Mouse (Mus musculus) embryonic facial prominence, embryonic 15.5 days (tissue): ENCODE measurements around the gene Meis2. TPM values are rescaled to one million over a fixed set of nuclear protein-coding genes. Genes with fewer than 3 reads are reported as not detected.

Experiments
- ATAC-seq: fragments of 200-750 bp; cut with Nextera tagmentation; 2 replicates; pipeline ENCODE4 v1.8.0; 2017; ENCODE audit warnings: low read depth, moderate TSS enrichment; ENCODE audit not compliant: insufficient number of reproducible peaks, low FRiP score, low TSS enrichment
- H3K27ac ChIP-seq: fragments of 300-500 bp; sonication (generic); replicated peaks from 2 replicates; pipeline ENCODE4 v1.5.1; 2015; ENCODE audit warnings: mild to moderate bottlenecking, inconsistent platforms
- H3K27me3 ChIP-seq: fragments of 300-500 bp; sonication (generic); 2 replicates; pipeline ENCODE4 v1.6.1; 2015; ENCODE audit warnings: inconsistent platforms
- H3K36me3 ChIP-seq: fragments of 300-500 bp; sonication (generic); 2 replicates; pipeline ENCODE4 v1.6.1; 2015; ENCODE audit warnings: mild to moderate bottlenecking, inconsistent platforms
- H3K4me1 ChIP-seq: fragments of 300-500 bp; sonication (generic); 2 replicates; pipeline ENCODE4 v1.6.1; 2015; ENCODE audit warnings: inconsistent platforms
- H3K4me2 ChIP-seq: fragments of 300-500 bp; sonication (generic); replicated peaks from 2 replicates; pipeline ENCODE4 v1.6.1; 2015; ENCODE audit warnings: mild to moderate bottlenecking, inconsistent platforms
- H3K4me3 ChIP-seq: fragments of 300-500 bp; sonication (generic); replicated peaks from 2 replicates; pipeline ENCODE4 v1.5.1; 2015; ENCODE audit warnings: mild to moderate bottlenecking, inconsistent platforms
- H3K9ac ChIP-seq: fragments of 300-500 bp; sonication (generic); 2 replicates; pipeline ENCODE4 v1.6.1; 2015; ENCODE audit warnings: inconsistent platforms
- H3K9me3 ChIP-seq: fragments of 300-500 bp; sonication (generic); replicated peaks from 2 replicates; pipeline ENCODE4 v1.6.1; 2016; ENCODE audit warnings: inconsistent platforms
- WGBS: fragments of 180-500 bp; shearing (Covaris S2); methylation state at CpG from one replicate; pipeline ENCODE4 v1.1.7; 2015; 5-methylcytosine and 5-hydroxymethylcytosine counted together
- polyA plus RNA-seq: library from polyadenylated mRNA; unstranded; fragments of >200 nt; fragmentation: Nextera tagmentation; extraction: Ambion mirVana; gene quantifications from 2 replicates; pipeline ENCODE4 v1.2.1, GENCODE M21; 2015

Gene Meis2
- polyA plus RNA-seq, 1 experiment from 2014 or later: 33.4 TPM

DNA sequence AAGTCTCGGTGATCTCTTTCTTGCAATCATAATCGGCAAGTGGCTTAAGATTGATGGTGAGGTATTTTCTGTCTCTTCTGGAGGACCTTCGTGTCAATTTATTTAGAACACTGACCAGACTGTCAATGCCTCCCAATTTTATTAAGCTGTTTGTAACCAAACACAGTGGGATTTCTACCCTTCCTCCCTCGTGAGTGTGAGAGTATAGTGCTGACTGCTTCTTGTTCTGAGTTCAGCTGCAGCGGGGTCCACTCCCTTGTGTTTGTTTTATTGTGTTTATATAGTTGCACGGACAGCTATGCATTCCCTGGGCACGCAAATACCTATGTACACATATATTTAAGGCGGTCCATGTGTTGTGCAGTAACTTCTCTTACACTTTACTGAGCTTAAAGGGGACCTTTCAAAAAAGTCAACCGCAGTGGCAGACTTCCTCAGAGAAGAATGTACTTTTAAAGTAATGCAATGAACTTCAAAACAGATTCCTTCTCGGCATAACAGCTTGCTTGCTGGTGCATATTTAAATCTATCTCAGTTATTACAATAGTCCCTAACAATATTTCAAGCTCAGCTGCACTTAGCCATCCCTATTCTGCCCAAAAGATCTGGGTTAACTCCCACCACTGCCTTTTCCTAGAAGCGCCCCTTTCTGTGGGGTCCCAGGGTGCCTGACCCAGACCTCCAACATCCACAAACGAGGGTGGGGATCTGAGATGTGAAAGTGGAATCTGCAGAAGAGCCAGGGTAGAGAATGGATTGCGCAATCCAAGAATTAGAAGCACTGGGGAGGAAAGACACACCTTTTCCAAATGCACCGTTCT lies 211.4 kb downstream of the Meis2 start:
- H3K36me3 ChIP-seq: no peaks in the 10 kb centered on the region
- H3K4me3 ChIP-seq: peak overlapping the region; percentile 25
- no peak overlapping the region for H3K9ac ChIP-seq
- no peak overlapping the region for H3K27ac ChIP-seq
- peaks cover 21% of the 10 kb centered on the region for H3K4me1 ChIP-seq
- H3K4me2 ChIP-seq: peak overlapping the region; percentile 45; the same call in 1 of the 2 replicates
- no peaks in the 10 kb centered on the region for H3K9me3 ChIP-seq
- peaks cover 59% of the 10 kb centered on the region for H3K27me3 ChIP-seq
- ATAC-seq: no peak
- 12% methylated on average over 14 of the region's 14 CpGs for WGBS

DNA sequence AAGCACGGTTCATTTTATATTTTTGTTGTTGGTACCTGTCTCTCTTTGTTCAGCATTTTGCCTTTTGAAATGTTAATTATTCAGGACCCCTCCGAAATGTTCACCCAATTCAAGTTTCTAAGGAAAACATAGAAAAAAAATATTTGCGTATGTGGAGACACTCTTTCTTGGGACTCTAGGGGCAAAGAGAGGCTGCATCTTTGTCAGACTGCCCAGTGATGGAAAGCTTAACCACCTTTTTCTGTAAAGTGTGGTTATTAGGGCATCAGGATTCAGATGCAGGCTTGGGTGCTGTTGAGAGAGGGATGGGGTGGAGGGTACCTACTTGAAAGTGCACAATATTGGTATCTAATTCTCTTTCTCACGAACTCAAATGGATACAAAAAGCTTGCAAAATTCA lies 212.4 kb downstream of the Meis2 start:
- peaks cover 21% of the 10 kb centered on the region for H3K4me1 ChIP-seq
- peaks cover 52% of the 10 kb centered on the region for H3K27me3 ChIP-seq
- no peaks in the 10 kb centered on the region for H3K9me3 ChIP-seq
- H3K9ac ChIP-seq: no peak overlapping the region
- no peak overlapping the region for H3K27ac ChIP-seq
- H3K4me2 ChIP-seq: no peak overlapping the region
- no peak overlapping the region for H3K4me3 ChIP-seq
- 23% methylated on average over 4 of the region's 4 CpGs for WGBS
- ATAC-seq: no peak
- H3K36me3 ChIP-seq: no peaks in the 10 kb centered on the region

DNA sequence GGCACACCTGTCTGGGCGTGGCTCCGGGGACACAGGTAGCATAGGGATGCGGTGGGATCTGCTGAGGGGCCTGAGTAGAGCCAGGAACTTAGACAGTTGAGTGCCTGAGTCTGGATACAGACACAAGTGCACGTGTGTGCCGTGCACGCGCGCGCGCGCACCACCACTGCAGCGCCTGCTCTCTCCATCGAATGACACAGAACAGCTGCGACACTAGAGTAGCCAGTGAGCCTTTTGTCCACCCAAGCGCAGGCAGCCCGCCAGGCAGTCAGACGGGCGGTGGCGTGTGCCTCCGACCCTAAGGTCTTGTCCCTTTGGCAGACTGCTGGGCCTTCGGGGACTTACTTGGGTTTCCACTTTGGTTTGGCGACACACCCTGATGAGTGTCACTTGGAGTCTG lies 213.0 kb downstream of the Meis2 start:
- Histone ChIP-seq H3K9ac (no peak overlapping the region), H3K36me3 (no peaks in the 10 kb centered on the region), H3K4me1 (peaks cover 21% of the 10 kb centered on the region), H3K27ac (no peak overlapping the region), H3K4me2 (peak overlapping the region; percentile 56), H3K27me3 (peaks cover 46% of the 10 kb centered on the region), H3K9me3 (no peaks in the 10 kb centered on the region), H3K4me3 (peak overlapping the region; percentile 27)
- WGBS: under 1% methylated on average over 22 of the region's 22 CpGs
- peak; percentile 68 for ATAC-seq

DNA sequence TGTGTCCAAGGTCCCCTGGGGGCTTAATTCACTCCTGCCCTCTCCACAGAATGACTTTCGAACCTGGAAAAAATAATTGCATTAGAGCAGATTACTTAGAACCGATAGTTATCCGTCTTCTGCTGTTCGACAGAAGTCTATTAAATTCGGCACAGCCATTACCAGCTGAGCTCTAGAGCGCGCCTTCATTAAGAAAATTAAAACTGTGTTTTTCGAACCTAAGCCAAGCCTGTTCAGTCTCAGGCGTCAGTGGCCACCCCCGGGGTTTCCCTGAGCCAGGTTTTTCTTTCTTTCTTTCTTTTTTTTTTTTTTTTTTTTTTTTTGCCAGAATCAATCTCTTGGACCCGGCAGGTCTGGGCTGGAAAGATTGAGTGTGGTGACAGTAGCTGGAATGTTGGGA lies 213.5 kb downstream of the Meis2 start:
- peak overlapping the region; percentile 27 for H3K4me3 ChIP-seq
- peaks cover 41% of the 10 kb centered on the region for H3K27me3 ChIP-seq
- ATAC-seq: no peak

DNA sequence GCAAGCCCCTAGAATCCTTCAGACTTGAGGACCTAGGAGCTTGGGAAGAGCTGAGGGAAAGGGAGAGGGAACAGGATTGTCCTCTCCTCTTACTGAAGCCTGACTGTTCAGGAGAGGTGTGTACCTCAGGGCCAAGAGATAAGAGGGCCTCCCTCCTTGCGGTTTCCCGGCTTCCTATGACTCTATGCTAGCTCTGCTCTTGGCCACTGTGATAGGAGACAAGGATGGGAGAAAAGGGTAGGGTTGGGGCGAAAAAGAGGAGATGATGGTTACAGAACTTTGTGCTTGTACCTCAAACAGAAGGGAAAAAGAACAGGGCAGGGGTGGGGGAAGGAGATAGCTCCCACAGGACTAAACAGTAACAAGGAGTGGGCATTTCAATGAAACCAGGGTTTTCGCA lies 214.7 kb downstream of the Meis2 start:
- H3K9ac ChIP-seq: no peak overlapping the region
- H3K27me3 ChIP-seq: peaks cover 40% of the 10 kb centered on the region
- ATAC-seq: no peak
- H3K36me3 ChIP-seq: no peaks in the 10 kb centered on the region
- H3K4me3 ChIP-seq: no peak overlapping the region
- H3K27ac ChIP-seq: no peak overlapping the region
- H3K4me2 ChIP-seq: no peak overlapping the region
- WGBS: 97% methylated on average over 4 of the region's 4 CpGs
- no peaks in the 10 kb centered on the region for H3K9me3 ChIP-seq
- H3K4me1 ChIP-seq: peaks cover 17% of the 10 kb centered on the region

More for the DNA sequence above, 213.5 kb downstream of the Meis2 start:
- Histone ChIP-seq H3K4me2 (peak overlapping the region; percentile 56), H3K4me1 (peaks cover 21% of the 10 kb centered on the region), H3K36me3 (no peaks in the 10 kb centered on the region), H3K9me3 (no peaks in the 10 kb centered on the region), H3K27ac (no peak overlapping the region), H3K9ac (no peak overlapping the region)
- 13% methylated on average over 11 of the region's 11 CpGs for WGBS

DNA sequence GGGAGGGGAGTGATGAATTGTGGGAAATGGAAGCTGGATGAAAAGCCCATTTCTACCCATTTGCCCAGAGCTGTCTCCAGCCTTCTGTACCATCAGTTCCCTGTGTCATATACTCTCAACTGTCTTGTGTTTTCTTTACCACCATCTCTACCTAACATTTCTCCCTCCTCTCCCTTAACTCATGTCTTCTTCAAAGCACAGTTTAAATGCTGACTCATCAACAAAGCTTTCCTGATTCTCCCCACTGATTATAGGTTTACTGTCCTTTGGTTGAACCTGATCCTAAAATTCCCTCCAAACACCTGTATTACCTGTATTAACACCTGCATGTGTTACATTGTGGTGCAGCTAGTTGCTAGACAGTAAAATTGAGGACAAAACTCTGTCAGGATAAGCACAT lies 222.8 kb downstream of the Meis2 start:
- Histone ChIP-seq H3K9ac (no peak overlapping the region), H3K9me3 (0 out of 2 replicates have a peak, but pooled peaks cover 2% of the 10 kb centered on the region), H3K36me3 (no peaks in the 10 kb centered on the region), H3K27me3 (no peaks in the 10 kb centered on the region), H3K4me3 (no peak overlapping the region), H3K4me2 (no peak overlapping the region), H3K27ac (no peak overlapping the region), H3K4me1 (no peaks in the 10 kb centered on the region)
- ATAC-seq: no peak

DNA sequence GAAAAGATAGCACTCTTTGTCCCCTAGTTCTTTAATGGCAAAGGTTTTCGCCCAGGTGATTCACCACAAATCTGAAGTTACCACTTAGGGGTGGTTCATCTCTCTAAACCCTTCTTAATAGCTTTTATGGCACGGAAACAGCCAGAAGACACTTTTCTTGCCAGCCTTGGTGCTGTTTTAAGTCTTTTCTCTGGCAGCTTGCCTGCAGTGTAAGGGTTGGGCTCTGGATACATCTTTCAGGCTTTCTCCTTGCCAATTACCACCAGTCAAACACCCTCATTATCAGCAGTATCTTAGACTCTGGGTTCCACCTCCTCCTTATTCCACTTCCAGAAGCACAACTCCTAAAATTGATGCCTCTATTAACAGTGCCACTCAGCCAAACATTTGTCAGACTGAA lies 229.6 kb downstream of the Meis2 start:
- Histone ChIP-seq H3K27me3 (no peaks in the 10 kb centered on the region), H3K9me3 (0 out of 2 replicates have a peak, but pooled peaks cover 2% of the 10 kb centered on the region), H3K27ac (no peak overlapping the region), H3K4me1 (no peaks in the 10 kb centered on the region), H3K36me3 (no peaks in the 10 kb centered on the region), H3K4me2 (no peak overlapping the region), H3K4me3 (no peak overlapping the region), H3K9ac (no peak overlapping the region)
- WGBS: 73% methylated on average over 2 of the region's 2 CpGs
- no peak for ATAC-seq

DNA sequence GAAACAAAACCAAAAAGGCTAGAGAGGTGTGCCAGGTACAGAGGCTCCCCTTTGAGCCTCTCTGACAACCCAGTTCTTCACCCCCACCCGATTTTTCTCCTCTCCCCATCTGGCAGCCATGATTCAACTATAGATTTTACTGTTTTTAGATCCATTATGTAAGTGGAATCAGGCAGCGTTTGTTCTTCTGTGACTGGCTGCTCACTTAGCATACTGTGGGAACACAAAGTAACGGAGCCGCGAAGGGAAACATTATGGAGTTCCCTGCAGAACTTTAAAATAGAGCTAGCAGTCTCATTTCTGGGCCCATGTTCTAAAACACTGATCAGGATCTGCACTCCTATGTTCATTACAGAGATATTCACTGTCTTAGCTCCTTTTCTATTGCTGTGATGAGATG lies 243.3 kb downstream of the Meis2 start:
- H3K4me1 ChIP-seq: no peaks in the 10 kb centered on the region
- no peak overlapping the region for H3K9ac ChIP-seq
- H3K4me3 ChIP-seq: no peak overlapping the region
- ATAC-seq: no peak
- 86% methylated on average over 5 of the region's 5 CpGs for WGBS
- no peaks in the 10 kb centered on the region for H3K36me3 ChIP-seq
- no peaks in the 10 kb centered on the region for H3K9me3 ChIP-seq
- no peaks in the 10 kb centered on the region for H3K27me3 ChIP-seq
- no peak overlapping the region for H3K27ac ChIP-seq
- no peak overlapping the region for H3K4me2 ChIP-seq

DNA sequence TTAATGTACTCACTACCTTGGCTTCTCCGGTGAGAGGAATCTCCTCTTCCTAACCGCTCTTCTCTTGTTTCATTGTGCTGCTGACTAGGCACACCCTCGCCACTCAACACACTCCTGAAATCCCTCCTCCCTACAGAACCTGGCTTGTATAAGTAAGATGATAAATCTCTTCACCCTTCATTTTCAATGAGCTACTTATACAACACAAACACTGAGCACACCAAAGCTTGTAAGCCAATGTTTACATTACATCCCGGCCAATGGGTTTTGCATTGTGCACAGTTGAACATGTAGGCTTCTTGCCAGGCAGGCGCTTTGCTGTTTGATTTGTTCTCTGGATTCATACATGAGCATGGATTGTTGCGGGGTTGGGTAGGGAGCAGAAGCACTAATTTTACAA lies 247.7 kb downstream of the Meis2 start:
- Histone ChIP-seq H3K27ac (no peak overlapping the region), H3K27me3 (no peaks in the 10 kb centered on the region), H3K4me3 (no peak overlapping the region), H3K4me1 (peaks cover 4% of the 10 kb centered on the region; the same call in 1 of the 2 replicates), H3K9ac (no peak overlapping the region), H3K4me2 (no peak overlapping the region), H3K9me3 (no peaks in the 10 kb centered on the region), H3K36me3 (no peaks in the 10 kb centered on the region)
- WGBS: 65% methylated on average over 6 of the region's 6 CpGs
- no peak; the same call in 1 of the 2 replicates for ATAC-seq

DNA sequence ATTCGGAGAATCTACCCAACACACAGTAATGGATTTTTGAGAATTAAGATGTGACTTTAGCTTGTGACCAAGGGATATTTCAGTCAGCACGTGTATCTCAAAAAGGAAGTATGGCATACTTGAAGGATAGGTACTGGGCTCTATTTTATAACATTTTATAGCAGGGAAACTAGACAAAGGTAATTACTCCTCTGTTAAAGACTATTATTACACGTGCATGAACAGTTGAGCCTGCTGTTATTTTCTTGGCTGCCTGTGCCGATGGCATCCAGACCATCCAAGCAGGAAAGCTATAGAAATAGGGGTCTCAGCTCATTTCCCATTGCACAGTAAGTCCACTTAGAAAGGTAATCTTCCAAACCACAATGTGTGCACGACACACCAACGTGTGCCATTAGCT lies 251.9 kb downstream of the Meis2 start:
- H3K4me2 ChIP-seq: peak overlapping the region; percentile 15; the same call in 1 of the 2 replicates

DNA sequence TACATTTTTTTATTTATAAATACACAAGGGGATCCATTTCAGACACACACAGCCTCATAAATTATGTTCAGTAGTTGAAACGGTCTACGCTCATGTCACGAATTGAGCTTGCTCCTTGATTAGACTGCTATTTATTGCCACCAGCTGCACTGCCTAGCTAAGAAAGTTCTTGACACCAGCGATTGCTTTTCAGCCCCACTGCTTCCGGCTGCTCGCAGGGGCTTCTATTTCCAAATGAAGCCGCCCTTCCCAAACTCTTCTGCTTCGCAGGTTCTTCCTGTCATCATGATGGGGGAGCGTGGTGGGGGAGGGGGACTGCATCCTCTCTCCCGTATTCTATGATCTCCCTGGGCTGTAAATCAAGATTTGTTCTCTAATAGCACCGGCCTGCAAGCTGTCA lies 252.3 kb downstream of the Meis2 start:
- ATAC-seq: no peak
- Histone ChIP-seq H3K9me3 (no peaks in the 10 kb centered on the region), H3K4me2 (peak overlapping the region; percentile 15; the same call in 1 of the 2 replicates), H3K4me3 (no peak overlapping the region), H3K4me1 (peaks cover 4% of the 10 kb centered on the region; the same call in 1 of the 2 replicates), H3K36me3 (no peaks in the 10 kb centered on the region), H3K9ac (no peak overlapping the region), H3K27me3 (no peaks in the 10 kb centered on the region), H3K27ac (no peak overlapping the region)
- WGBS: 29% methylated on average over 11 of the region's 11 CpGs

More for the DNA sequence above, 251.9 kb downstream of the Meis2 start:
- WGBS: 60% methylated on average over 6 of the region's 6 CpGs
- no peak overlapping the region for H3K27ac ChIP-seq
- H3K4me1 ChIP-seq: peaks cover 4% of the 10 kb centered on the region; the same call in 1 of the 2 replicates
- no peaks in the 10 kb centered on the region for H3K27me3 ChIP-seq
- no peak overlapping the region for H3K9ac ChIP-seq
- H3K36me3 ChIP-seq: no peaks in the 10 kb centered on the region
- no peak overlapping the region for H3K4me3 ChIP-seq
- no peaks in the 10 kb centered on the region for H3K9me3 ChIP-seq
- no peak for ATAC-seq
